Mouse (Mus musculus) spleen, adult 2 months (tissue): ENCODE data around the gene Actr2. TPM values are rescaled to one million over a fixed set of nuclear protein-coding genes. Genes with fewer than 3 reads are reported as not detected.
"Not testable (repeated sequence)": the region's sequence is repeated elsewhere in the genome, so short reads cannot be mapped to it uniquely, and the experiment has no call there.

ENCODE experiments used
- DNase-seq, 2 experiments: peaks; one replicate each; pipeline versions ENCODE4 v3.0.0 to v3.0.0-alpha.2; 2012 to 2021; ENCODE audit warnings: low spot score in 2 of 2, low read depth in 1 of 2
- H3K27ac ChIP-seq: fragments of 200-500 bp; 2 replicates; pipeline ENCODE4 v1.5.1; 2012; ENCODE audit warnings: low read length, inconsistent platforms; ENCODE audit not compliant: insufficient read depth
- H3K27me3 ChIP-seq: fragments of 200-500 bp; 2 replicates; pipeline ENCODE4 v1.6.1; 2012; ENCODE audit warnings: mild to moderate bottlenecking, moderate library complexity, low read length, inconsistent platforms; ENCODE audit not compliant: control insufficient read depth, insufficient read depth
- H3K36me3 ChIP-seq: fragments of 200-500 bp; 2 replicates; pipeline ENCODE4 v1.6.1; 2012; ENCODE audit warnings: mild to moderate bottlenecking, low read length, inconsistent platforms; ENCODE audit not compliant: control insufficient read depth, insufficient read depth
- H3K4me1 ChIP-seq: fragments of 200-500 bp; 2 replicates; pipeline ENCODE4 v1.6.1; 2011; ENCODE audit warnings: inconsistent platforms; ENCODE audit not compliant: control insufficient read depth, insufficient read depth, insufficient read length
- H3K4me3 ChIP-seq: fragments of 200-500 bp; 2 replicates; pipeline ENCODE4 v1.5.1; 2011; ENCODE audit warnings: mild to moderate bottlenecking, inconsistent platforms; ENCODE audit not compliant: insufficient read depth, insufficient read length; ENCODE audit errors: extremely low read depth
- CTCF ChIP-seq: fragments of 200-500 bp; IDR thresholded peaks from 2 replicates; pipeline ENCODE4 v1.5.1; 2011; ENCODE audit warnings: mild to moderate bottlenecking, inconsistent platforms; ENCODE audit not compliant: insufficient read depth, insufficient read length, insufficient replicate concordance; ENCODE audit errors: extremely low read depth
- POLR2A ChIP-seq: fragments of 200-500 bp; IDR thresholded peaks from 2 replicates; pipeline ENCODE4 v1.6.1; 2011; ENCODE audit warnings: low read depth, low read length, inconsistent platforms
- WGBS: fragments of 180-500 bp; shearing (Covaris S2); methylation state at CpG from one replicate; pipeline ENCODE4 v1.1.7; 2018; 5-methylcytosine and 5-hydroxymethylcytosine counted together
- polyA plus RNA-seq: library from polyadenylated mRNA; depleted of rRNA; stranded (reverse); fragments of >200 nt; gene quantifications from 2 replicates; pipeline ENCODE4 v1.2.3, GENCODE M21; 2012

Actr2 gene
- polyA plus RNA-seq, 1 experiment, result 24.4 TPM

- TF ChIP-seq POLR2A, result no peak
- TF ChIP-seq CTCF, result no peak
- Histone ChIP-seq H3K27ac (no peak overlapping the region), H3K27me3 (no peaks in the 10 kb centered on the region), H3K36me3 (peaks cover 28% of the 10 kb centered on the region), H3K4me1 (no peaks in the 10 kb centered on the region), H3K4me3 (no peak overlapping the region)
- 95% methylated on average over 2 of the region's 2 CpGs for WGBS
- no peak for DNase-seq
Measured at GRCm38 (mm10) chr11:20064926-20065325, 47.8 kb downstream of the Actr2 start.

GRCm38 (mm10) chr11:20064086-20064485, 48.6 kb downstream of the Actr2 start:
- not testable (repeated sequence) for H3K27ac ChIP-seq, DNase-seq, H3K27me3 ChIP-seq, H3K4me3 ChIP-seq, H3K4me1 ChIP-seq
- 83% methylated on average over 2 of the region's 2 CpGs for WGBS
- peaks cover 25% of the 10 kb centered on the region for H3K36me3 ChIP-seq

- H3K27ac ChIP-seq, DNase-seq, H3K27me3 ChIP-seq, H3K4me3 ChIP-seq, H3K4me1 ChIP-seq: not testable (repeated sequence)
- H3K36me3 ChIP-seq, result peaks cover 28% of the 10 kb centered on the region
- 94% methylated on average over 9 of the region's 9 CpGs for WGBS
Measured at GRCm38 (mm10) chr11:20062801-20063200, 49.9 kb downstream of the Actr2 start.

GRCm38 (mm10) chr11:20059736-20060135, 53.0 kb downstream of the Actr2 start:
- Histone ChIP-seq H3K4me1 (no peaks in the 10 kb centered on the region), H3K36me3 (peaks cover 12% of the 10 kb centered on the region), H3K27ac (no peak overlapping the region), H3K27me3 (no peaks in the 10 kb centered on the region), H3K4me3 (no peak overlapping the region)
- WGBS, result 85% methylated on average over 3 of the region's 3 CpGs
- TF ChIP-seq CTCF (no peak), POLR2A (no peak)
- DNase-seq, result no peak

GRCm38 (mm10) chr11:20057429-20057828, 55.3 kb downstream of the Actr2 start:
- 98% methylated on average over 2 of the region's 2 CpGs for WGBS
- H3K4me1 ChIP-seq, result no peaks in the 10 kb centered on the region
- no peak overlapping the region for H3K4me3 ChIP-seq
- TF ChIP-seq POLR2A, result no peak
- no peak for TF ChIP-seq CTCF
- no peak for DNase-seq
- H3K27me3 ChIP-seq, result no peaks in the 10 kb centered on the region
- peaks cover 7% of the 10 kb centered on the region for H3K36me3 ChIP-seq
- H3K27ac ChIP-seq, result no peak overlapping the region

GRCm38 (mm10) chr11:20056168-20056567, 56.5 kb downstream of the Actr2 start:
- WGBS, result 83% methylated on average over 1 of the region's 1 CpGs
- DNase-seq, result no peak
- TF ChIP-seq CTCF (no peak), POLR2A (no peak)
- Histone ChIP-seq H3K27ac (no peak overlapping the region), H3K27me3 (no peaks in the 10 kb centered on the region), H3K4me3 (no peak overlapping the region), H3K4me1 (no peaks in the 10 kb centered on the region), H3K36me3 (peaks cover 5% of the 10 kb centered on the region)

- TF ChIP-seq POLR2A (no peak), CTCF (no peak)
- Histone ChIP-seq H3K36me3 (peaks cover 3% of the 10 kb centered on the region; the same call in 1 of the 2 replicates), H3K27me3 (no peaks in the 10 kb centered on the region), H3K4me3 (no peak overlapping the region), H3K27ac (no peak overlapping the region), H3K4me1 (no peaks in the 10 kb centered on the region)
- no peak for DNase-seq
- WGBS, result 85% methylated on average over 5 of the region's 5 CpGs
Measured at GRCm38 (mm10) chr11:20054617-20055016, 58.1 kb downstream of the Actr2 start.

GRCm38 (mm10) chr11:20053951-20054350, 58.8 kb downstream of the Actr2 start:
- H3K27me3 ChIP-seq, result no peaks in the 10 kb centered on the region
- WGBS, result 97% methylated on average over 3 of the region's 3 CpGs
- no peak overlapping the region for H3K4me3 ChIP-seq
- no peak for TF ChIP-seq POLR2A
- peaks cover 2% of the 10 kb centered on the region; the same call in 1 of the 2 replicates for H3K36me3 ChIP-seq
- H3K27ac ChIP-seq, result no peak overlapping the region
- no peaks in the 10 kb centered on the region for H3K4me1 ChIP-seq
- DNase-seq, result no peak
